Mouse (Mus musculus) frontal cortex, adult (tissue): Measurements from ENCODE around the gene Prpsap1.

Source experiments
- ATAC-seq: cut with Nextera tagmentation; 2 replicates; pipeline ENCODE4 v1.9.2; 2017; ENCODE audit warnings: mild to moderate bottlenecking, moderate library complexity, mixed read lengths; ENCODE audit not compliant: low TSS enrichment

The Prpsap1 gene

GRCm38 (mm10) chr11:116445596-116446307, 48.2 kb downstream of the Prpsap1 start:
- peak; percentile 76 for ATAC-seq

GRCm38 (mm10) chr11:116443935-116444334, 50.1 kb downstream of the Prpsap1 start:
- ATAC-seq, result no peak

- no peak for ATAC-seq
Measured at GRCm38 (mm10) chr11:116443311-116443710, 50.7 kb downstream of the Prpsap1 start.

- no peak for ATAC-seq
Measured at GRCm38 (mm10) chr11:116442867-116443177, 51.2 kb downstream of the Prpsap1 start.

- no peak for ATAC-seq
Measured at GRCm38 (mm10) chr11:116442129-116442866, 51.7 kb downstream of the Prpsap1 start.

- no peak for ATAC-seq
Measured at GRCm38 (mm10) chr11:116440408-116441068, 53.5 kb downstream of the Prpsap1 start.

- no peak for ATAC-seq
Measured at GRCm38 (mm10) chr11:116439269-116440240, 54.4 kb downstream of the Prpsap1 start.

GRCm38 (mm10) chr11:116437541-116437940, 56.5 kb downstream of the Prpsap1 start:
- ATAC-seq, result no peak

- no peak for ATAC-seq
Measured at GRCm38 (mm10) chr11:116436725-116437331, 57.2 kb downstream of the Prpsap1 start.

GRCm38 (mm10) chr11:116435992-116436724, 57.8 kb downstream of the Prpsap1 start:
- no peak for ATAC-seq

- no peak for ATAC-seq
Measured at GRCm38 (mm10) chr11:116434967-116435752, 58.8 kb downstream of the Prpsap1 start.

- ATAC-seq, result no peak
Measured at GRCm38 (mm10) chr11:116434287-116434966, 59.6 kb downstream of the Prpsap1 start.

- ATAC-seq, result peak; percentile 92
Measured at GRCm38 (mm10) chr11:116433356-116434286, 60.4 kb downstream of the Prpsap1 start, which contains the start of gene Ubald2. Ubald2 (plus strand) TSS chr11:116434094.

GRCm38 (mm10) chr11:116432593-116433355, 61.2 kb downstream of the Prpsap1 start:
- peak; percentile 58; the same call in 1 of the 2 replicates for ATAC-seq

- no peak for ATAC-seq
Measured at GRCm38 (mm10) chr11:116432127-116432526, 61.9 kb downstream of the Prpsap1 start.

GRCm38 (mm10) chr11:116431428-116432077, 62.4 kb downstream of the Prpsap1 start:
- no peak for ATAC-seq
